Mouse (Mus musculus) MEL (cell line): ENCODE results near the gene Casp1.

Experiments used
- CTCF ChIP-seq, 3 experiments: IDR thresholded peaks in 2 of 3; conservative IDR thresholded peaks in 1 of 3; 2 replicates each; pipeline ENCODE4 v1.5.1; 2011 to 2012; ENCODE audit warnings: low read length in 3 of 3, low read depth in 2 of 3, mild to moderate bottlenecking in 2 of 3, improper control_type of control experiment in 1 of 3, inconsistent platforms in 1 of 3, mixed read lengths in 1 of 3, moderate library complexity in 1 of 3; ENCODE audit not compliant: control insufficient read depth in 1 of 3, insufficient read depth in 1 of 3, poor library complexity in 1 of 3, severe bottlenecking in 1 of 3
- EP300 ChIP-seq, 2 experiments: IDR thresholded peaks; 2 replicates each; pipeline ENCODE4 v1.6.1; 2011; ENCODE audit warnings: improper control_type of control experiment in 2 of 2, low read length in 2 of 2, low read depth in 1 of 2, mild to moderate bottlenecking in 1 of 2
- NRF1 ChIP-seq: IDR thresholded peaks from 2 replicates; pipeline ENCODE4 v1.6.1; 2014; ENCODE audit warnings: low read depth, mild to moderate bottlenecking, inconsistent platforms, low read length, improper control_type of control experiment, moderate library complexity; ENCODE audit not compliant: poor library complexity, insufficient read depth, severe bottlenecking
- SIN3A ChIP-seq: IDR thresholded peaks from 2 replicates; pipeline ENCODE4 v1.6.1; 2012; ENCODE audit warnings: low read length, improper control_type of control experiment, inconsistent platforms
- TAL1 ChIP-seq: IDR thresholded peaks from 2 replicates; pipeline ENCODE4 v1.6.1; 2012; ENCODE audit warnings: mild to moderate bottlenecking, inconsistent platforms, low read length, moderate library complexity, mixed read lengths

DNA sequence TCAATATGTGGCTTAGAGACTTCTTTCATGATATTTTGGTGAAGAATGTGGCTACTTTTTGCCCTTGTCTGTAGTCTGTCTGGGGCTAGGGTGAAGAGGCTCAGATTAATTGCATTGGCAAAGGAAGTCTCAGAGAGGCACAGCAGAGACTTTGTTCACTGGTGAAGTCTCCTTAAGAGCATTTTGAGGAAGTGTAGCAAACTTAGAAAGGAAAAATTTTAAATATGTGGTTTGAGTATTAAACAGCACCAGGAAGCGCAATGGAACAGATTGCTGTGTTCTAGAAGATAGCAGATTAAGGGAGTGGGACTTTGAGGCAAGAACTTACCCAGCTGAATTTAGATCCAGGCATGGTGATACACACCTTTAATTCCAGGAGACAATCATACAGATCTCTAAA lies 35.1 kb downstream of the Casp1 start:
- TF ChIP-seq SIN3A (no peak), EP300 (IDR thresholded peaks at IDR 0.05; ENCODE audit: low read depth in 1 of 2, low read length in 2 of 2) (no peak), CTCF (IDR thresholded peaks at IDR 0.05 in 2 of 3, conservative IDR thresholded peaks at IDR 0.05 in 1 of 3; ENCODE audit: control insufficient read depth in 1 of 3, insufficient read depth in 1 of 3, low read depth in 2 of 3, low read length in 3 of 3, poor library complexity in 1 of 3, severe bottlenecking in 1 of 3) (no peak), NRF1 (no peak), TAL1 (no peak)
